ENCODE assay signal across 1 mouse cellular context in genomic region chr11:102291051-102291535, GRCm38 (mm10).
TF ChIP-seq lines count a peak whose summit lies in the region.

No protein-coding gene starts in this region.

TF ChIP-seq in CH12.LX, 34 proteins besides CTCF, POLR2A, EP300 and RAD21 (continued from another document):
- TF ChIP-seq PAX5 (IDR thresholded peaks at IDR 0.05; ENCODE audit: low read length) (no peak), NRF1 (IDR thresholded peaks at IDR 0.05; ENCODE audit: low read depth, low read length) (no peak), ETS1 (conservative IDR thresholded peaks at IDR 0.05; ENCODE audit: low read depth, low read length) (no peak), TBP (conservative IDR thresholded peaks at IDR 0.05; ENCODE audit: low read depth, low read length) (no peak), GABPA (IDR thresholded peaks at IDR 0.05; ENCODE audit: insufficient replicate concordance, low read depth, low read length) (no peak), SIN3A (IDR thresholded peaks at IDR 0.05; ENCODE audit: low read length) (no peak)
TF ChIP-seq in CH12.LX: peak in this region for 0.
